Mouse (Mus musculus) right cerebral cortex, adult 2 months (tissue): ENCODE measurements around the gene Bbs9.

Source experiments
- DNase-seq, 2 experiments: peaks; one replicate each; pipeline ENCODE4 v3.0.0; 2021 to 2022; ENCODE audit warnings: low spot score in 2 of 2

Gene Bbs9

DNA sequence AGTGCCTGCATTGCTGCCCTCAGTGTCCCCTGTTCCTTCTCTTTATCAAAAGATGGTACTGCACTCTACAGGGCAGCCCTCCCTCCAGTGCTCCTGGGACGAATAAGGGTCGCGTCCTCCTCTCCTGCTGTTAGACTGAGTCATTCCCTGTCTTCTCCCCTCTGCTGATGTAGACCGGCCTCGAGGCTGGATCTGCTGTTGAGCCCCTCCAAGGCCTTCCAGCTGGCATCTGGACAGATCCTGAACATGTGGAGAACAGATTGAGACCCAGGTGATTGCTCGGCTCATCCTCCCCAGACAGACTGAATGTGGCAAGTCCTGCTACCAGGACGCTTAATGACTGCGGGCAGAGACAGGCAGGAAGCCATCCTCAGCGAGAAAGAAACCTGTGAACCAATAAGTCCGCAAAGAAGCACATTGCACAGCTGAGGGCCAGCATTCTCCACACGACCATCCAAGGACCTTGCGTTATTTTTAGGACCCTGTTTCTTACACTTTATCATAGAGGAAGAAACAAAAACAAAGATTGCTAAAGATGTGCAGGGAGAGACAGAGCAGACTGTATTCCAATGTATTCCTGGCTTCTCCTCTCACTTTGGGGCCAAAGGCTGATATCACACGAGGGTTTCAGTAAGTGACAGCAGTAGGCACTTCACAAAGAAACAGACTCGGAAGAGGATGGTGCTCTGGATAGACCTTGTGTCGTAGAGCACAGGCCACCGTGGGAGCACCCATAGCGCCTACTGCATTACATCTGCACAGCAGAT, 275.4 kb downstream of the Bbs9 start:
- DNase-seq, result no peak

- DNase-seq, result no peak
Measured at GRCm38 (mm10) chr9:22751546-22751929, 276.0 kb downstream of the Bbs9 start.

- no peak for DNase-seq
Measured at GRCm38 (mm10) chr9:22754081-22754672, 278.7 kb downstream of the Bbs9 start.

DNA sequence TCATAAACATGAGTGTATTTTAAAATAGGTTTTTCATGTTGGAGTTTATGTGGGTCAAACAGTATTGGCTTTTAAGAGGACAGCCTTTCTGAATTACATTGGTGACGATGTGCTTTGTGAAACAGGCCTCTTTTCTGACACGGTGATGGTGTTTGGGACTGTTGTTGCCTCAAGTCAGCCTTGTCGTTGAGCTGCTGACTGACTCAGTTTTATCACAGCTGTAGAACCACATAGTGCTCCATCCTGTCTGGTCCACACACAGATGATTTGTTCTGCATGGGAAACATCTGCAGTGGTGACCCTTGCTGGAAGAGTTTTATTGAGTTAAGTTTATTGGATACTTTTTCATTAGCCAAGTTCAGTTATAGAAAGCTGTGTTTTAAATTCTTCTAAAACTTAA, 283.0 kb downstream of the Bbs9 start:
- no peak for DNase-seq

- DNase-seq, result no peak
Measured at GRCm38 (mm10) chr9:22759241-22759640, 283.7 kb downstream of the Bbs9 start.

GRCm38 (mm10) chr9:22760376-22760775, 284.9 kb downstream of the Bbs9 start:
- DNase-seq, result no peak

DNA sequence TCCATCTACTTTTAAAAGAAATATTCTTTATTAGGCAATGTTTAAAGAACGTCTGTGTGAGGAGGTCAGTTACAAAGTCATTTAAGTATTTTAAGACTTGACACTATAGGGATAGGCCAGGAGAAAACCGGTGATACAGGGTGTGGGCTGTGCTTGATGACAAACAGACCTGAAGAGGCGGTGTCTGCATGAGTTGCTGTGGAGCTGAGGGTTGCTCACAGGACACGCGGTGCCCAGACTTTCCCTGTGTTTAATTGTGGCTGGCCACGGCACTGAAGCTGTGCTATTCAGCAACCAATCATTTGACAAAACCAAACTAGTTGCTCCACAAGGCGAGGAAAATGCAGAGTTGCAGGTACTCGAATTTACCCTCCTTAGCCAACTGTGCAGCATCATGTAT, 286.0 kb downstream of the Bbs9 start:
- DNase-seq, result no peak

GRCm38 (mm10) chr9:22765618-22766220, 290.2 kb downstream of the Bbs9 start:
- DNase-seq, result no peak

DNA sequence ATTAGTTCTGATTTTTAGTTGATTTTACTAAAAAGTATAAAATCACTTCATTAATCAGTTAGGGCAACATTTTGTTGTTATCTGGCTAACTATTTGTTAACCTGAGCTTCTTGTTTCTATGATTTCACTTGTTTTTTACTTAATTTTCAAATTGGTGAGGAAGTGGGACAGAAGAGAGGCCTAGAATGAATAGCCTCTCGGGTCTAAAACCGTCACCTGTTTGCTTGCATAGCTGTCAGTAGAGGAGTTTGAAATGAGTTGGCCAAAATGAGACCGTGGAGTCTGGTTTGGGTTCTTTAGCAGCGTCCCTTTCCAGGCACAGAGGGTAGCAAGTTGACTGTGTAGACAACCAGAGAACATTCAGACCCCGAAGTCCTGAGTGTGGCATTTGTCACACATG, 291.6 kb downstream of the Bbs9 start:
- no peak for DNase-seq

- no peak for DNase-seq
Measured at GRCm38 (mm10) chr9:22767860-22768259, 292.3 kb downstream of the Bbs9 start.

DNA sequence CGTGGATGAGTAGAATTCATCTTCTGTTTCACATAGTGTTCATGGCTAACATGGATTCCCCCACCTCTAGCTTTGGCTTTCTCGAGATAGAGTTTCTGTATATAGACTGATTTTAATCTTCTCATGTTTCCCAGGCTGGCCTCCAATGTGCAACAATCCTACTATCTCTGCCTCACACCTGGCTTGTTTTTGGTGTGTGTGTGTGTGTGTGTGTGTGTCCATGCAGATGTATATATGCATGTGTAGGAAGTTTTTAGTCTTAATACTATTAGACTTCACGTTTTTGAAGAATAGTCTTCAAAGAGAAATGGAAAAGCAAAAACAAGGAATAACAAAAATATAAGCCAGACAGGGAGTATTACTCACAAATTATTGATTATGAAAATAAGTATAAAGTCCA, 296.3 kb downstream of the Bbs9 start:
- no peak for DNase-seq

DNA sequence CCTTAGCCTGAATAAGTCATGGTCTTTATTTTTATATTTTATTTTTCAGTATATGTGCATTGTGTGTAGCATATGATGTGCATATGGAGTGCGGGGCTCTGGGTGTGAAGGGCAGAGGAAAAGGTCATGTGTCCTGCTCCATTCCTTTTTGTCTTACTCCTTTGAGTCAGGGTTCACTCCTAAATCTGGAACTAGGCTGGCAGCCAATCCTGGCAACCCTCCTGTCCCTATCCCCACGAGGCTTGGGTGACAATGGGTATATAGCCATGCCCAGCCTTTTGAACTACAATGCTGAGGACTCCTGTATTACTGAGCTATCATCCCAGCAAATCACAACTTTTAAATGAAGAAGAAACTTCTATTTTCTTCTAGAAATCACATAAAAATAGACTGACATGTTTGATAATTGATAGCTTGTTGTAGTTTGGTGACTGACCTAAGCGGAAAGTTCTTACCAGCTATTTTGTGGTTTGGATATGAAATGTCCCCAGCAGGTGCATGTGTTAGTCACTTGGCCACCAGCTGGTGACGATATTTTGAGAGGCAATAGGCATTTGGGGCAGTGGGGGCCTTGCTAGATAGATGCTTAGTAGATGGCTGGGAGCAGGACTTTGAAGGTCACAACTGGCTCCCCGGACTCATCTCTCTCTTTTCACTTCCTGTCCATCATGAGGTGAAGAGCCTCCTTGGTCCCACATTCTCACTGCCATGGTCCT, 300.9 kb downstream of the Bbs9 start:
- DNase-seq, result no peak

DNA sequence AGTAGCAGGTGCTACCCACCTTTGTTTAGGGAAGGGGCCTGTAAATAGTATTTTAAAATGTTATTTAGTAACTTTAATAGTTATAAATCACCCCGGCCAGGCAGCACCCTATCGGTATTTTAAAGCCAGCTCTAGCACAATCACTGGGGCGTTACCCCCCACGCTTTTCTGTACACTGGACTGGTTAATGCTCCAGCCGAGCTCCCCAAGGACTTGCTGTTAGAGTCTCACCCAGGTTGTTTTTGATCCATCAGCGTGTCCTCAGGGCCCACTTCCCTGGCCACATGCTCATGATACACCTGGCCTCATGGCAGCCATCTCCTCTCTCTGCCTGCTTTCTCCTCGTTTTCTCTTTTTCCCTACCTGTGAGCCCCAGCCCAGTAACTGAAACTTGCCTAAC, 301.9 kb downstream of the Bbs9 start:
- no peak for DNase-seq

- no peak for DNase-seq
Measured at GRCm38 (mm10) chr9:22779631-22780030, 304.1 kb downstream of the Bbs9 start.

- DNase-seq, result no peak
Measured at GRCm38 (mm10) chr9:22786006-22786405, 310.5 kb downstream of the Bbs9 start.

DNA sequence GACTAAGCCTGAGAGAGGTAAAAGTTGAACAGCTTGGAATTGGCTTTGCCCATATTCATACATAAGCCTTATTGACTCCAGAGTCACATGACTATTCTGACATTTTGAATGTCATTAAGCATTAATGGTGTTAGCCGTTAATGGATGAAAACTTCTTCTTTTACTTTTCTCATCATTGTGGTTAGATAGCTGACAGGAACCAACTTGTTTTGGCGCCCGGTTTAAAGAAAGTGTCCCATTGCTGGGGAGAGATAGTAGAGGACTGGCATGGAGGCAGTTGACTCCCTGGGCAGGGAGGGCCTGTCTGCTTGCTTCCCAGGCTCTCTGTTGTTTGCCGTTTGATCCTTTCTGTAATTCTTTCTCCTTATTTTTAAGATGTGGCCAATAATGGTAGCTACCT, 312.9 kb downstream of the Bbs9 start:
- no peak for DNase-seq

GRCm38 (mm10) chr9:22788850-22789249, 313.3 kb downstream of the Bbs9 start:
- no peak for DNase-seq

DNA sequence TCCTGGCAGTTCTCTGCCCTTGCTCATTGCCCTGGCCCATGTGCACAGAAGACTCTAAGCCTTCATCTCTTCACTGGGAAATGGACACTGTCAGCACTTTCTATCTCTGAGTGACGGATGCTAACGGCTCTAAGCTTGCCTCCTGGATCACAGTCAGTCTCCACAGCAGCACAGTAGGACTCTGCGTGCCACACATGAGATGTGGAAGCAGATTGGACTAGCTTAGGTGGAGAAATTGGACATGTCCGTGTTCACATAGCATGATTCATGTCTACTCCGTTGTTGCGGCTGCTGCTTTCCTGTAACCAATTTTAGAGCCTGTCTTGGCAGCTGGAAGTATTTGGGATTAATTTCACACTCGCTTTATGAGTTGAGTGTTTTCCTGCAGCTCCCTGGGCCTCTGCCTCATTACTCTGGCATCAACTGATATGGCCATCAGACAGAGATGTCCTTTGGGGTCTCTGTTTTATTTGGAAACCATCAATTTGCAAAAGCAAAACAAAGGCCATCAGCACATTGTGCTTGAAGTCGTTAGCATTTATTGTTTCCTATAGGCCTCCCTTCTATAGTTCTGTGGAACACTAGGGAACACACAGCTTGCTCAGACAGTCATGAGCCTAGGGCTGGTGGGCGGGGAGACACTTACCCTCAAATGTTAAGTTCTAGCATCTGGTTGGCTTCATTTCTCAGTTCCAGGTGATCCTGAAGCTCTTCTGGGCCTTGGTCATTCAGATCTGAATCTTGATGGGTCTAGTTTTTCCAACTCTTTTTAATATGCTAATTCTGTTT, 314.1 kb downstream of the Bbs9 start:
- no peak for DNase-seq

- DNase-seq, result no peak
Measured at GRCm38 (mm10) chr9:22791208-22791607, 315.7 kb downstream of the Bbs9 start.

GRCm38 (mm10) chr9:22791750-22792149, 316.2 kb downstream of the Bbs9 start:
- DNase-seq, result no peak

- no peak for DNase-seq
Measured at GRCm38 (mm10) chr9:22793698-22794097, 318.2 kb downstream of the Bbs9 start.

DNA sequence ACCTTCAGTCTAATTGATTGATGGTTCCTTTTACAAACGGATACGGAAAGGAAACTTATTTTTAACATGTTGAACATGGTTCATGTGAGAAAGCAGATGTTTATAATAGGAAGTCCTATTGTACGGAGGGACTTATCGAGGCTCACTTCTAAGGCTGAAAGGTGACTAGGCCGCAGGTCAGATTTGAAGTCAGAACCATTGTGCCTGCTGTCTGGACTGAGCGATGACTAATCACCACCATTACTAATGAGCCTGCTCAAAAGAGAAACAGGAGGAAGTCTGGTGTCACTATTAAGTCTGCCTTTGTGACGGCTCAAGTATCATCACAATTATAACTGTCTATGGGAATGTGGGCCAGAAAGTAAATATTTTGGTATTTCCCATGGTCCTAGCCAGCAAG, 325.2 kb downstream of the Bbs9 start:
- no peak for DNase-seq
